Mouse (Mus musculus) cerebellum, adult 2 months (tissue): ENCODE data around the gene Megf11.
"Not testable (repeated sequence)": the region's sequence is repeated elsewhere in the genome, so short reads cannot be mapped to it uniquely, and the experiment has no call there.

ENCODE experiments used
- CTCF ChIP-seq: fragments of 200-500 bp; IDR thresholded peaks from 2 replicates; pipeline ENCODE4 v1.5.1; 2011; ENCODE audit warnings: low read depth, mild to moderate bottlenecking, control low read depth, low read length, moderate library complexity, borderline replicate concordance; ENCODE audit not compliant: insufficient read depth
- POLR2A ChIP-seq: fragments of 200-500 bp; IDR thresholded peaks from 2 replicates; pipeline ENCODE4 v1.6.1; 2011; ENCODE audit warnings: low read length, control low read depth, borderline replicate concordance; ENCODE audit not compliant: insufficient read depth

GRCm38 (mm10) chr9:64710291-64710690 lies 324.9 kb downstream of the Megf11 start:
- TF ChIP-seq CTCF, POLR2A: not testable (repeated sequence)
